Mouse (Mus musculus) WW6 (cell line): ENCODE results near the gene Hcar1.

ENCODE experiments used
- DNase-seq: peaks from one replicate; pipeline ENCODE4 v3.0.0-alpha.2; 2013; ENCODE audit warnings: low read depth, low spot score

The Hcar1 gene

DNA sequence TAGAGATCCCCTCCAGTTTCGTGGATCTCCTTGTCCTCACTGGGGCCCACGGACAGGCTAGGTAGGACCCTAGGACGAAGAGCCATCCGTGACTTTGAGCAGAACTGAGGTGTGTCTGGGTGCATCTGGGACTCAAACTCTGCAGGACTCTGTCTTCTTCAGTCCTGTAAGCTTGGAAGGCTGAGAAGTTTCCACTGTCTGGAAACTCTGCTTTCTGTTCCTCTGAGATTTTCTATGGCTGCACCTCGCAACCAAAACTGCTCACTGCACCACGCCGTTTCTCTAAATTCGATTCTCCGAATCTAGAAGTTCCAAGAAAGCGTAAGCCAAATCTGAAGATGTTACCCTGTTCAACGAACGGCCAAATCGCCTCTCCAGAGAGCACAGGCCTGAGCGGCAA, 15.9 kb downstream of the Hcar1 start:
- DNase-seq = no peak

GRCm38 (mm10) chr5:123862374-123863350, 17.2 kb downstream of the Hcar1 start:
- no peak for DNase-seq

DNA sequence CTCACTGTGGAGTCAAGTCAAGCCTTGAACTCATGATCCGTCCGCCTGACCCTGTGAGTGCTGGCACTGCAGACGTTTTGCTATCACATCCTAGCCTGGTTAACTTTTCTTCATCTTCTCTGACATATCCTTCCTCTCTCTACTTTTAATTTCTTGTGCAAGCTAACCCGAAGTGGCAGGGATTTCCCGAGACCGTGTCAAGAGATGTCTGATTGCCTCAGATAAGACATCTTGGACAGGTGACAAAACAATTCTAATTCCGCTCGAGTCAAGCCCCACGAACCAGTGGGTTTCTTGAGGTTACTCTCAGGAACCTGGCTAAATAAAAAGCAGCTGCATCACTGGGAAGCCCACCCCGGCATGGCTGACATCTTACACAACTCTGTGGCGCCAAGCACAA, 21.0 kb downstream of the Hcar1 start:
- DNase-seq = no peak

DNA sequence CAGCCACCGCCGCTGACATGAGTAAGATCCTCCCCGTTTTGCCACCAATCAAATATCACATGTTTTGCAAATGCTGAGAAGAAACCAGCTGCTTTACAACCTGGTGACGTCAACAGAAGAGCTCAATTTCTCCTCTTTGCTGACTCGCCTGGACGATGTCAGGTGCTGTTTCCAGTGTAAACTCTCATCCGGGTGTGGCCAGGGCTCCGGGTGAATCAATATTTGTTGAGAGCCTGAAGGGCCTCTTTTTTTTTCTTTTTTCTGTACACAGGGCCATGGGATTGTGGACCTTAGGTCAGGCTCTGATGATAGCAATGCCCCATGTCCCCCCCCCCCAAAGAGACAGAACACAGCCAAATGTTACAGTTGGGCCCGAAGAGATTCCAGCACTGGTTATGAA, 25.3 kb downstream of the Hcar1 start:
- no peak for DNase-seq

- DNase-seq = no peak
These were observed 25.8 kb downstream of the Hcar1 start for GRCm38 (mm10) chr5:123853877-123854504.

- no peak for DNase-seq
These were observed 28.4 kb downstream of the Hcar1 start for GRCm38 (mm10) chr5:123851398-123851797.

DNA sequence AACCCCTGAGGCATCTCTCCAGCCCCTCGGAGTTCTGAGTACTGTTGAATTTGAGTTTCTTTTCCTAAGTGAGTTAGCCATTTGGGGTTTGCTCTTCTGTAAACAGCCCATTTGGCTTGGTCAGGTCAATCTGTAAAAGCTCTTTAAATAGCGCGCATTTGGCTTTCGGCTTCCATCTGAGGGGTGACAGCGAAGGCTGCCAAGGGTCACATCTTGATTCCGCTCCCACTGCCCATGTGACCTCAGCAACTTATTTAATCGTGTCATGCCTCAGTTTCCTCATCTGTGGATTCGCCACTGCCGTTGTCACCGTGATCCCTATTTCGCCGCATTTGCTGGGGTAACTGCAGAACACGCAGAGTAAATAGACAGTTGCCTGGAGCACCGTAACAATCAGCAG, 35.5 kb downstream of the Hcar1 start:
- no peak for DNase-seq

DNA sequence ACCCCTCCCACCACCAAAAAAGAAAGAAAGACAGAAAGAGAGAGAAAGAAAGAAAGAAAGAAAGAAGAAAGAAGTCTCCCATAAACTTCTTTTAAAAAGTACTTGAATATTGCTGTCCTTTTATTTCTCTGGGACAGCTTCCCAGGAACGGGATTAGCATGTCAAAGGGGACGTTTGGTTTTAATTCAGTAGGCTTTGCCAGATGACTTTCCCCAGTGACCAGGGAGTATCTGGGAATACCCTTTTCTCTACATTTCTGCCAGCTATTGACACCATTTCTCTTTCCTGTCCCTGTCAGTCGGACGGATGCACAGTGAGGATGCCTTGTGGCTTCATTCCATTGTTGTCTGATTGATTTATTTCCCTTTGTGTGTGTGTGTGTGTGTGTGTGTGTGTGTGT, 36.0 kb downstream of the Hcar1 start:
- DNase-seq = no peak

DNA sequence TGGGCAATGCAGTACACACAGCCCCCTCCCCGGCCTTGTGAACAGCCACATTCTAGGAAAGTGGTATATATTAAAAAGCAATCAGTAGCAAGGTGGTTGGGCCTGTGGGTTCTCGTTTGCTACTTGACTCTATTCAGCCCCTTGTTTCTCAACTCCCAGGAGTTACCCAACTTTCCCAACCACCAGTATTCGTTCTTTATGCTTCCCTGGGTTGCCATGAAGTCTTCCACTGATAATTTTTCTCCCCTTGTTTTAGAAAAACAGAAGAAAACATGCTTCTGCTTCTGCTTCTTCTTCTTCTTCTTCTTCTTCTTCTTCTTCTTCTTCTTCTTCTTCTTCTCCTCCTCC, 36.9 kb downstream of the Hcar1 start:
- DNase-seq = no peak

GRCm38 (mm10) chr5:123842221-123842934, 37.4 kb downstream of the Hcar1 start:
- no peak for DNase-seq

- no peak for DNase-seq
These were observed 42.4 kb downstream of the Hcar1 start for GRCm38 (mm10) chr5:123837371-123837770.

- no peak for DNase-seq
These were observed 45.0 kb downstream of the Hcar1 start for GRCm38 (mm10) chr5:123834836-123835235.

DNA sequence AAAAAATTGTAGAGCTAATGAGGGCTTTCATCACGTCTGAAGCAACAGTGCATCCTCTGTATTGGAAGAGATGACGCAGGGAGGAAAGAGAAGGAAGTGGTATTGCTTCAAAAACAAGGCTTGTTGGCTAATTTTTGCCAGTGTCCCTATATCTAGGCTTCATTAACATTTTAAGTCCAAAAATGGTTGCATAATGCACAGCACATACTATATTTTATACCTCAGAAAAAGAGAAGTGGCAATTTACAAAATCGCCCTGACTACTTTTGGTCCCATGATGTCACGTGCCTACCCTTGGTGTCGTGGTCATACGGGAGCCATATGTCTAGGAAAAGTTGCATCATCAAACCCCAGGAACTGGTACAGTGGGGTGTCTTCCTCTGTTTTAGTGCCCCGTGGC, 47.5 kb downstream of the Hcar1 start:
- no peak for DNase-seq

GRCm38 (mm10) chr5:123827659-123828091, 52.1 kb downstream of the Hcar1 start:
- DNase-seq = no peak
